Mouse (Mus musculus) T-helper 1 cell (primary cell): ENCODE data around the gene Tsnax.

Experiments
- in situ Hi-C: fragments of 300-600 bp; cut with MboI, MseI; formaldehyde crosslinking; loops from one replicate; pipeline ENCODE4 v1.15.1; 2025; ENCODE audit warnings: high pct_unique_total_duplicates

The Tsnax gene

GRCm38 (mm10) chr8:125080388-125081344 lies 67.9 kb downstream of the Tsnax start:
- in situ Hi-C loops, result no loop called here

- in situ Hi-C loops, result no loop called here
Measured at GRCm38 (mm10) chr8:125083746-125084145, 70.9 kb downstream of the Tsnax start.
